Mouse (Mus musculus): ENCODE data around the gene Try10. TPM values are rescaled to one million over a fixed set of nuclear protein-coding genes. Genes with fewer than 3 reads are reported as not detected.
"Not testable (repeated sequence)": the region's sequence is repeated elsewhere in the genome, so short reads cannot be mapped to it uniquely, and the experiment has no call there.

Try10 gene
- total RNA-seq (2021): not detected
- long read RNA-seq: 0 reads

GRCm38 (mm10) chr6:41353932-41354331, at the start of gene Try10:
Gene Try10 (plus strand): TSS chr6:41354105.
- DNase-seq (ENCODE audit: low spot score in 2 of 2): no peak

GRCm38 (mm10) chr6:41316741-41317140, 37.2 kb upstream of the Try10 start, which contains the start of gene Try5:
Gene Try5 (minus strand): TSS chr6:41316841.
- DNase-seq (ENCODE audit: low spot score in 2 of 2): not testable (repeated sequence)

GRCm38 (mm10) chr6:41373772-41374171, 19.9 kb downstream of the Try10 start:
- DNase-seq (ENCODE audit: low spot score in 2 of 2): not testable (repeated sequence)

GRCm38 (mm10) chr6:41377578-41377977, 23.7 kb downstream of the Try10 start, which contains the start of gene Prss3:
Gene Prss3 (minus strand): TSS chr6:41377678.
- DNase-seq (ENCODE audit: low spot score in 2 of 2): not testable (repeated sequence)

- no peak for DNase-seq (ENCODE audit: low spot score in 2 of 2)
Observed at GRCm38 (mm10) chr6:41386781-41387180, 32.9 kb downstream of the Try10 start.

GRCm38 (mm10) chr6:41391640-41392039, 37.7 kb downstream of the Try10 start:
- DNase-seq (ENCODE audit: low spot score in 2 of 2): not testable (repeated sequence)

GRCm38 (mm10) chr6:41392056-41392455, 38.2 kb downstream of the Try10 start, which contains the start of gene Gm5771:
Gene Gm5771 (plus strand): TSS chr6:41392356.
- DNase-seq (ENCODE audit: low spot score in 2 of 2): not testable (repeated sequence)

Other genes with a start within 250 kb of the Try10 start
- gene Try4, start 51.8 kb upstream of the Try10 start, total RNA-seq (2021): not detected
- not detected for gene Try5, start 37.3 kb upstream of the Try10 start, total RNA-seq (2021)
- gene Prss3, start 23.6 kb downstream of the Try10 start, total RNA-seq (2021): not detected
- not detected for gene Gm5771, start 38.3 kb downstream of the Try10 start, total RNA-seq (2021)
- gene Gm10334, start 92.0 kb downstream of the Try10 start, total RNA-seq (2021): not detected
- gene Prss1, start 104.8 kb downstream of the Try10 start, total RNA-seq (2021): not detected
- gene Prss2, start 167.7 kb downstream of the Try10 start, total RNA-seq (2021): not detected